Mouse (Mus musculus): Measurements from ENCODE around the gene Mtus2.
"Not testable (repeated sequence)": the region's sequence is repeated elsewhere in the genome, so short reads cannot be mapped to it uniquely, and the experiment has no call there.

Mtus2 gene

GRCm38 (mm10) chr5:148175742-148176426 is 218.8 kb downstream of the Mtus2 start:
- in situ Hi-C loops (cut with MseI, MboI) = no loop called here

GRCm38 (mm10) chr5:148176539-148176938 is 219.4 kb downstream of the Mtus2 start:
- in situ Hi-C loops (cut with MseI, MboI) = not testable (repeated sequence)

GRCm38 (mm10) chr5:148179231-148179630 is 222.1 kb downstream of the Mtus2 start:
- in situ Hi-C loops (cut with MseI, MboI) = no loop called here

- in situ Hi-C loops (cut with MseI, MboI) = no loop called here
Measured at GRCm38 (mm10) chr5:148180590-148181307, 223.6 kb downstream of the Mtus2 start.

- in situ Hi-C loops (cut with MseI, MboI) = no loop called here
Measured at GRCm38 (mm10) chr5:148181308-148181630, 224.1 kb downstream of the Mtus2 start.

- in situ Hi-C loops (cut with MseI, MboI) = no loop called here
Measured at GRCm38 (mm10) chr5:148181901-148182300, 224.8 kb downstream of the Mtus2 start.

- in situ Hi-C loops (cut with MseI, MboI) = no loop called here
Measured at GRCm38 (mm10) chr5:148185898-148186297, 228.8 kb downstream of the Mtus2 start.

- in situ Hi-C loops (cut with MseI, MboI) = no loop called here
Measured at GRCm38 (mm10) chr5:148191416-148191815, 234.3 kb downstream of the Mtus2 start.

GRCm38 (mm10) chr5:148211831-148212230 is 254.7 kb downstream of the Mtus2 start:
- in situ Hi-C loops (cut with MseI, MboI) = no loop called here

- in situ Hi-C loops (cut with MseI, MboI) = no loop called here
Measured at GRCm38 (mm10) chr5:148216786-148217185, 259.7 kb downstream of the Mtus2 start.

- in situ Hi-C loops (cut with MseI, MboI) = no loop called here
Measured at GRCm38 (mm10) chr5:148222898-148223297, 265.8 kb downstream of the Mtus2 start.

- in situ Hi-C loops (cut with MseI, MboI) = no loop called here
Measured at GRCm38 (mm10) chr5:148224004-148224403, 266.9 kb downstream of the Mtus2 start.

GRCm38 (mm10) chr5:148233714-148234113 is 276.6 kb downstream of the Mtus2 start:
- in situ Hi-C loops (cut with MseI, MboI) = loop anchor here in 1 of 2 experiments (25.0 kb wide), 1 partner anchor 146 kb away; no protein-coding TSS in a partner anchor

GRCm38 (mm10) chr5:148236616-148237015 is 279.5 kb downstream of the Mtus2 start:
- in situ Hi-C loops (cut with MseI, MboI) = loop anchor here in 1 of 2 experiments (5.0 to 25.0 kb wide), 2 partner anchors 149 to 279 kb away; partner anchors contain the start of gene Mtus2

- in situ Hi-C loops (cut with MseI, MboI) = loop anchor here in 1 of 2 experiments (5.0 to 25.0 kb wide), 2 partner anchors 152 to 282 kb away; partner anchors contain the start of gene Mtus2
Measured at GRCm38 (mm10) chr5:148239067-148239466, 281.9 kb downstream of the Mtus2 start.

- in situ Hi-C loops (cut with MseI, MboI) = loop anchor here (5.0 to 25.0 kb wide), 3 partner anchors 152 to 282 kb away; partner anchors contain the start of gene Mtus2 (in 1 of the 2)
Measured at GRCm38 (mm10) chr5:148239757-148240156, 282.6 kb downstream of the Mtus2 start.

- in situ Hi-C loops (cut with MseI, MboI) = loop anchor here (10.0 to 25.0 kb wide), 2 partner anchors 155 to 277 kb away; no protein-coding TSS in a partner anchor
Measured at GRCm38 (mm10) chr5:148241932-148242331, 284.8 kb downstream of the Mtus2 start.

GRCm38 (mm10) chr5:148244471-148244870 is 287.4 kb downstream of the Mtus2 start:
- in situ Hi-C loops (cut with MseI, MboI) = loop anchor here (10.0 to 25.0 kb wide), 2 partner anchors 157 to 280 kb away; no protein-coding TSS in a partner anchor

GRCm38 (mm10) chr5:148245386-148245785 is 288.3 kb downstream of the Mtus2 start:
- in situ Hi-C loops (cut with MseI, MboI) = loop anchor here (10.0 to 25.0 kb wide), 2 partner anchors 158 to 281 kb away; no protein-coding TSS in a partner anchor

GRCm38 (mm10) chr5:148248236-148248635 is 291.1 kb downstream of the Mtus2 start:
- in situ Hi-C loops (cut with MseI, MboI) = loop anchor here (10.0 to 25.0 kb wide), 2 partner anchors 161 to 283 kb away; no protein-coding TSS in a partner anchor

GRCm38 (mm10) chr5:148251847-148252246 is 294.7 kb downstream of the Mtus2 start:
- in situ Hi-C loops (cut with MseI, MboI) = no loop called here

- in situ Hi-C loops (cut with MseI, MboI) = no loop called here
Measured at GRCm38 (mm10) chr5:148262016-148262415, 304.9 kb downstream of the Mtus2 start.

Measured in mouse trophoblast stem cell (cell line).